Mouse (Mus musculus) cerebellum, postnatal 4 days (tissue): ENCODE measurements around the gene Pard3.

Source experiments
- DNase-seq, 2 experiments: peaks; one replicate each; pipeline ENCODE4 v3.0.0; 2022; ENCODE audit warnings: low spot score in 2 of 2, mixed read lengths in 1 of 2

Pard3 gene

DNA sequence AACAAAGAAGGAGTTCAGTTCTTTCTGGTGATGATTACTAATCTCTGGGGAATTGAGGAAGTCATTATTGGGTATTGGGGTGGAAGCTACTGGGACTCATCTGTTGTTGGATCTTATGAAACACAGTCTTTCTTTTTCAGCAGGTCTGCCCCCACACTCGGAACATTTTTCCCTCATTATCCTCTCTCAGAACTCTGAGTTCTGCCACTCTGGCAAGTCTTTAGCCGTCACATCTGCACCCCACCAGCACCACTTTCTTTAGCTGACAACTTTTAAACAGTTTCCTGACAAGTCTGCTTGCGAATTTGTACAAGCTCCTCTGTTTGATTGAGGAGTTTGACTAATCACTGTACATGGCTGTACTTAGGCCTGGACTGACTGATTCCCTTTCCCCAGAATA, 118.4 kb downstream of the Pard3 start:
- DNase-seq, result no peak

DNA sequence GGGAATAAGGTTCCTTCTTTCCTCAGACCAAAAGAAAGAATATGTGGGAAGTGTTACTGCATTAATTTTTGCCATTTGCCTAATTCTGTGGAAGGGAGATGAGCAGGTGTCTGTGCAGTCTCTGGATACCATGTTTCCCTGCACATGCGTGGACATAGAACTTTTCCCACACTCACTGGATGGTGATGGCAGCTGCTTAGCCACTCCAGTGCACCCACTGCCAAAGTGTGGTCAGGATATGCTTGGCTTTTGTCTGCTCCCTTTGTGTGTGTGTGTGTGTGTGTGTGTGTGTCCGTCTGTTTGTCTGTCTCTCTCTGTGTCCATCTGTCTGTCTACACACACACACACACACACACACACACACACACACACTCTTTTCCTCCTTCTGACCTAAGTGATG, 119.8 kb downstream of the Pard3 start:
- no peak for DNase-seq

DNA sequence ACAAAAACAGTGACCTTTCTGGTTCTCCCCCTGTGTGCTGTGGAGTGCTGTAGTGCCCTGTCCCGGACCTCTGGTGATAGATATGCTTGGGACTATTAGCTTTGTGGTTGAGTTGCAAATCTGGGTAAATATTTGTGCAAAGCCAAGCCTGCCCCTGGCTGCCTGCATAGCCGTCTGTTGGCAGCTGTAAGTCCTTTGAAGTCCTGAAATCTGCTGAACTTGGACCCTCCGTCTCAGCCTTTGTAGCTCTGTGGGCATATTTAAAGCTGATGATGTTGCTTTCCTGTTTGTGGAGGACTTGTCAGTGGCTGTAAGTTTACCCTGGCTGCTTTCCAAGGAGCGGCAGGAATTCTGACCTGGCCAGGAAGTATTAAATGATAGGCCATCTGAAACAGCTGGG, 120.3 kb downstream of the Pard3 start:
- DNase-seq, result no peak

DNA sequence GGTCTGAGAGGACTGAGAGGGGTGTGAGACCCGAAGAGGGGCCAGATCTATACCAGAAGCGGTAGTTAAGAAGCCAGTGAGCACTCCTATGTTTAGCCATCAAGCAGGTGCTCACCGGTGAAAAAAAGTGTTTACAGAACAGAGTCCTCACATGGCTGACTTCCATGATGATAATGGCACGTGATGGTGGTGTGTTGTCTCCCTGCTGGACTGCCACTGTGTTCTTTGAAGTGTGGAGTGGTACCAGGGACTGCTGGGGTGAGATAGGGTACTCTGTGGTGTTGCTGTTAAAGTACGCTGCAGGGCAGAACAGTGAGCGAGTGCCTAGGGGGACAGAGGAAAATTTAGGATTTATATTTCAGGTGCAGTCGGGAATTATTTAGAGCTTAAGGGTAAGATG, 122.2 kb downstream of the Pard3 start:
- DNase-seq, result no peak

DNA sequence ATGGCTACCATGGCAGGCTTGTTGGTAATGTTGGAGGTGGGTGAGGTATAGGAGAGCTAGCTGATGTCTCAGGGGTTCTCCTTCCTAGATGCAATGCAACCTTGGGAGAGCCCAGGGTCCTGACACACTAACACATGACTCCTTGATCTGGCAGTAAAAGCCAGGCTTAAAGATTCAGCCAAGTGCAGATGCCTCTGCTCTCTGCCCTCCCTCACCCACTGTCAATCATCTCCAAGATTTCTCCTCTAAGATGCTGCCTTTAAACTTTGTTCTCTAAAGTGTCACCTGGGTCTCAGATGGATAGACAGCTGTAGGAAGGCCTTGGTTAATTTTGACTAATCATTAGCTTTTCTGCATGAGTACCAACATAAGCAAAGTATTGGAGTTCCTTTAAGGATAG, 125.0 kb downstream of the Pard3 start:
- no peak for DNase-seq

DNA sequence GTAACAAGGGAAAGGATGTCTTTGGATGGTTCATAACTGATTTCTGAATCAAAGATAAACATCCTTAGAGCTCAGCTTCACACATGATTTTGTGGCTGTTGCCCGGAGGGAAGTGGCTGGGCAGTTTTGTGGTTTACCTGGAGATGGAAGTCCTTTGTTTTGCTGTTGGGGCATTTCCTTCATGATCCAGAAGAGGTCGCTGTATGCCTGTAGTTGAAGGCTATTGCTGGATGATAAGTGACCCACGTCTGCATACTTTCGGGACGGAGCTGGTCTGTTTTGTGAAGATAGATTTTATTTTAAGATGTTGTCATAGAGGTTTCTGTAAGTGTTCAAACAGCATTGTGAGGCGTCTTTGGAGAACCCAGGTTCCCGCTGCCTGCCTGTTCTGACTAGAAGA, 126.7 kb downstream of the Pard3 start:
- peak; percentile 38 to 71 for DNase-seq

DNA sequence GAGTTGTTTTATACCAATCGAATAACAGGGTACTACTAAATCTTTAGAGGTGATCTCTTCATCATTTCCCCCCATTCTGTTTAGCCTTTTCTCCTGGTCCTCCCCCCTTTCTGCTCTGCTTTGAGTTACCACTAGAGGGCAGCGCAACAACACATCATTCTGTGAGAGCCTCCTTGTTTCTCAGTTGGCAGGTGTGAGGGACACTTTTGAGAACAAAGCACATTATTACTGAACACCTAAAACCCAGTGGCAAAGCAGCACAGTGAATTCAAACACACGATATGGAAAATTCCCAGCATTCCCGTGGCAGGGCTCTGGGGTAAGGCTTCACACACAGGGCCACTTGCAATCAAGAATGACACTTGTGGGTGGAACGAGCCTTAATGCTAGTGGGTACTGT, 127.7 kb downstream of the Pard3 start:
- DNase-seq, result peak in 1 of 2 experiments; percentile 57

DNA sequence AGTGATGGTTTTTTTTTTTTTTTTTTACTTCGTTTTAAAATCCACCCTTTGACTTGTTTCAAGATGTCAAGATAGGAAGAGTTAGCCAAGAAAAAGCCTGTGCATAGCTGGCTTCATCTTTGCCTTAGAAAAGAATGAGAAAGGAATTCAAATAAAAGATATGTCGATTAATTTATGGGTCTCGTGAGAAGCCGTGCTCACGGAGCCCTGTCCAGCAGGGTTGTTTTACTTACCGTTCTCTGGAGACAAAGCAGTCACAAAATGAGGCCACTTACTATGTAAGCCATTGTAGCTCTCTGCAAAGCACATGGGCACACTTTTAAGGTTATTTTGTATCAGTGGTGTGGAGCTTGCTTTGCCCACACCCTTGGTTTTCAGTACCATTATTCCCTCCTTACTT, 128.1 kb downstream of the Pard3 start:
- DNase-seq, result no peak

DNA sequence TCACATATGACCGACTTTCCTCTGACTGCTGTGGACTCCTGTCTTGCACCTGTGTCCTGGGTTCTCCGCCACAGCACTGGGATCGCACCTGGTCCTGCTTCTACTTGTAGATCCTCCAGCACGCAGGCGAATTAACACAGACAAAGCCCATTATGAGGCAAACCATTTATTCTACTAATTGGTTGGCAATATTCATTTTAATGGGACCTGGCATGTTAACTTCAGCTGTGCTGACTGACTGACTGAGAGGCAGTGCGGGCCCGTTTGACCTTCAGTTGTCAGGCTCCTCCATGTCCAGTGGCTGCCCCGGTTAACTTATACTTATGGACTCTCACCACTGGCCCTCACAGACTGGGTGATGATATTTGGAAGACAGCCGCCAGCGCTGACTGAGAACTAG, 128.6 kb downstream of the Pard3 start:
- no peak for DNase-seq

DNA sequence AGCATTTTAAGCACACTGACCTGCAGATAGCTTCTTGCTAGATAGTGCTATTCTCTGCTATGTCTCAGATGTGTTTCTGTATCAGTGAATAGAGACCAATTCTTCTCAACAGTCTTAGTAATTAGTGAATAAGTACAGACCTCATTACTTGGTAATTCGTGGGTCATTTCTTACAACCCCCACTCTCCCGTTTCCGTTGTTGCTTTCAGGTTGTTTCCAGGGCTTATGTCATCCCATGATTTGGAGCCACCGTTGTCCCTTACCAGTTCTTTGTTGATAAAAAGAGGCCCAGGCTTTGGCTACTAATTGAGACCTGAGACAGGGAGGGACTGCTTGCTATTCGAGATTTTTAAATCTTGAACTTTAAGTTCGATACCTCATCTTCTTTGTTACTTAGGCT, 129.7 kb downstream of the Pard3 start:
- no peak for DNase-seq

DNA sequence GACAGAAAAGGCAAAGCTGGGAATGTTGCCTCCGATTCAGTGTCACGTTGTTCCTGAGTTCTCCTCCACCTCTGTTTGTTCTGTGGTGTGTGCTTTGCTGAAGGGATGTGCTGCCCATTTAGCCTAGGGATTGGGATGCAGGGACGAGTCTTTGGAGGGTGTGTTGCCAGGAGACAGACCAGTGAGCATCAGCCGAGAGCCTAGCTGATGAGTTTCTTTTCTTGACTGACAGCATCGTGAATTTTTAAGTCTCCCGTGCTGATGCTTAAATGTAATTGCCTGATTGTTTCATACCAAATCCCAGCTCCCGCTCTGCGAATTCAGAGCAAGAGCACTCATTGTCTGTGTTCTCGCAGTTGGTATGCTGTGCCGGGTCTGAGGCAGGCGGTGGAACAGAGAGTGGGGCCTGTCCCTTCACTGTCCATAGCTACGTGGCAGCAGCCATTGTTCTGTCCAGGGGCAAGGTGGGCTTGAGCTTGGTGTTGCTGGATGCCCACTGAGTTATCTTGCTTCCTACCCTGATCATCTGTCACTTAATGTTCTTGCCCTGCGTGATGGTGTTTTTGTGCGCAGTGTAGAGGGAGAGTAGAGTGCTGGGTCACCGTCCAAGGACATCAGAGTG, 131.2 kb downstream of the Pard3 start:
- DNase-seq, result no peak

DNA sequence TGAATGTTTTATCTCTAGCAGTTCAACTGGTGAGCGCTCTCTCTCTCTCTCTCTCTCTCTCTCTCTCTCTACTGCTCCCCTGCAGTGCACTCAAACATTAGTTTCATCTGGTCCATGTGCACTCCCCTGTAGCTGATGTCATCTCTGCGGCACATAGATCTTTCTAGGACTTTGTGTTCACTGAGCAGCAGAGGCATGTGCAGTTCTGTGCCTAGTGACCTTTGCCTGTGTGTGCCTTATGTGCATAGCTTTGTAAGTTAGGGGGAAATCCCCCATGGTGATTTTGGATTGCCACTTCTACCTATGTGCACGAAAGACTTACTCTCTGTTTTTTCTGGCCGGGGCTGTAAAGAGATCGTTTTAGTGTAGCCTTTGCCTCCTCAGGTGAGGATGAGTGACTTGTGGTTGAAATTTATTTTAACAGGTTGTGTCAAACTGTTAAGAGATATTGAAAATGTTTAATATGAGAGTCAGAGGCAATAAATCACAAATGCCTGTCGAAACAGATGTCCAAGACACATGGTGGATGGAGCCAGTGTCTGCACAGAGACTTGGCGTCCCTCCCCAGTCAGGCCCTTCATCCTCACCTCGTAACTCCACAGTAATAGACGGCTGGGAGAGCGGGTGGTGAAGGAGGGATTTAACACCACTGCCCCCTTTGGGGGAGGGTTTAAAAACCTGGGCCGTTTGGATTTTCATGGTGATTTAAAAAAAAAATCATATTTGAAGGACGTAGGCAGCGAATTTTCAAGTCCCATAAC, 133.0 kb downstream of the Pard3 start:
- no peak for DNase-seq

DNA sequence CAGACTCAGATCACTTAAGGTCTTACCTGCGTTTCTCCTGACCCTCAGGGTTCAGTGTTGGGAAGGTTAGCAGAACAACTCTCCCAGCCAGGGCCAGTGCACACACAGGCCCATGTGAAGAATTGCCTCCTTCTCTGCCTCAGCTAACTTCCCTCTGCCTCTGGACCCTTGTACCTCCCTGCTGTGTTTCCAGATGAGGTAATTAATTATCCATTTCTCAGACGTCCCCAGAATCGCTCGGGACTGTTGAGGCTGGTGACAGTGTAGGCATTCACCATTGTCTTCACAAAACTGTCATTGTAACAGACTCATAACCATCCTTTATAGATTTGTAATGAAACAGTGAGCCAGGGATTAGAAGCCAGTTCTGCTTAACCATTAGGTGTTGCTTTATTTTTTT, 143.8 kb downstream of the Pard3 start:
- DNase-seq, result no peak

DNA sequence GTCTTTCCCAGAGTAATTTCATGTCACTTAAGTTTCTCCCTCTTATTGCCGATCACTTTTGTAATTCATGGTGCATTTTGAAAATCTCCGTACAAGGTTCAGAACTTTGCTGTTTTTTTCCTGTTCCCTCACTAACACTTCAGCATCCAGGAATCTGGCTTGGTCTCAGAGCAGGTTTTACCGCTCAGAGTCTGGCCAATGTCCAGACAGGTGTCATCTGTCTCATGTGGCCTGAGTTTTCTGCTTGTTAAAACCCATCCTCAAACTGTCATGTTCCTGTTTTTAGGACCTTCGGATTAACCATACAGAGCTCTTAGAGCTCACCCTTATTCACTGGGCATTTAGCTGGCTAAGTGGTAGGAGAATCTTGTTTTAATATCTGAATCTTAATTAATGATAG, 146.9 kb downstream of the Pard3 start:
- DNase-seq, result no peak

DNA sequence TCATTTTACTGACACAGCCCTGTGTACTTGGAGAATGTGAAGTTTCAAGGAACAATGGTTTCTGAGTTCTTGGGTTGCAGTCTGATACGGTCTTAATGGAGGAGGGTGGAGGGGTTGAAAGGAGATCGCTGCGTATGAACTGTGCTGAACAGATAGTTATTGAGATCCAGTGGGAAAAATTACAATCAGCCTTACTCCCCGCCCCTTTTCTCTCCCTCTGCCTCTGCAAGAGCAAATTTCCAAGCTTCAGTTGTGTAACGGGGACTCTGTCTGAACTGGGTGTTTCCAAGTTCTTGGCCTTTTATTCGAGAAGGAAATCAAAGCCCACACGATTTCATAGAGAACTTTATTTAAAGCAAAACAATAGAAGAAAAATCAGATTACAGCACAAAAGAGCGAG, 150.6 kb downstream of the Pard3 start:
- no peak for DNase-seq

DNA sequence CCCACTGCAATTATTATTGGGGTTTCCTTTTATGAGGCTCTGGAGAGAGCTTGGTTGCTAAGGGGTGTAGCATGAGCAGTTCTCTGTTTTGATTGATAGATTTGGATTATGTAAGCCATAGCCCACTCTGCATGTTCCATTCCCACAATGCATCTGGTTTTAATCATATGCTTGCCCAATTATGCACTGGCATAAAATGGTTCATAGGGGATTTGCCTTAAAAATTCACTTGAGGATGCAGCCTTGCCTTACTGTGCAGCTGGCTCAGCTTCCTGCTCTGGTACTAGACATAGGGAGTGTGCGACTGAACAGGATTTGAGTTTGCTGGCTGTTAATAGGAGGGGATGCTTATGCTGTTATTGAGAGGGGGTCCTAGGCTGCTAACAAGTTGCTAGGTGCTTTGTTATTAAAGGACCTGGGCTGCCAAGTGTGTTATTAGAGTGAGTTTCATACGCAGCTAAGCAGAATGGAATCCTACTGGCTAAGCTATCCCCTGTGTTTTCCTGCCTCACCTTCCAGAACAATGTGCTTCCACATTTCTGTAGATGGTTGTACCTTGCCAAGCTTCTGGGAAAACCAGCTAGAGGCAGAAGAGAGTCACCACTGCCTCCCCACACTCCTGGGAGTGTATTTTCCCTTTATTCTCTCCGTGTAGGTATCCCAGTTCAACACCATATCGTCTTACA, 151.2 kb downstream of the Pard3 start:
- DNase-seq, result no peak

DNA sequence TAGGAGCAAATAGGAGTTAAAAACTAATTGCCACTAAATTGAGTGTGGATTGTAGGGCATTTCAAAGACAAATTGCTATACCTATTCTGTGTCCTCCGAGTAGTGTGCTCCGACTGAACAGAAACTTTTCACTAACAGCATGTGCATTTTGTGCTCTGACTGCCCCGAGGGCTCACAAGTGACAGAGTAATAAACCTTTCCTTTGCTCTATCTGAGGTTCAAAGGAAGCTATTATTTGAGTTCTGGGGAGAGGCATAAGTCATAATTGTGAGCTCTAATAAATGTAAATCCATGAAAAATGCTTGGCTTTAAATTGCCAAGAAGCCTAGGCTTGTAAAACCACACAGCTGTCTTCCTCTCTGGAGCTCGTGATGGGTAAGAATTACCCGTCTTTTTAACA, 156.5 kb downstream of the Pard3 start:
- no peak for DNase-seq

DNA sequence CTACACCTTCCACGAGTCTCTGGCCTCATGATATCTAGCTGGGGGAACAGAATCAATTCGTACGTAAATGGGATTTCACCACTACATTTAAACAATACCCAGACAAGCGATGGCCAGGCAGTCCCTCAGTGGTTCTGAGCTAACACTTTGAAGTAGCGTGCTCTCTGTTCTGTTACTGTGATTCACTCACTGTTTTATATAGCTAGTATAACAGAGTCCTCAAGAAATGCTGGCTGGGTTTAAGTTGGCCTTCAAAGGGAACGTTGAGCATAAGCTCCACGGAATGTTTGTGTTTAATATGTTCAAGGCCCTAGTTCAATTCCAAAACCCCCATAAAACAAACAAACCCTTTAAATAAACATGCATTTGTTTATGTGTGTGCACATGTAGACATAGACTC, 156.9 kb downstream of the Pard3 start:
- DNase-seq, result no peak

DNA sequence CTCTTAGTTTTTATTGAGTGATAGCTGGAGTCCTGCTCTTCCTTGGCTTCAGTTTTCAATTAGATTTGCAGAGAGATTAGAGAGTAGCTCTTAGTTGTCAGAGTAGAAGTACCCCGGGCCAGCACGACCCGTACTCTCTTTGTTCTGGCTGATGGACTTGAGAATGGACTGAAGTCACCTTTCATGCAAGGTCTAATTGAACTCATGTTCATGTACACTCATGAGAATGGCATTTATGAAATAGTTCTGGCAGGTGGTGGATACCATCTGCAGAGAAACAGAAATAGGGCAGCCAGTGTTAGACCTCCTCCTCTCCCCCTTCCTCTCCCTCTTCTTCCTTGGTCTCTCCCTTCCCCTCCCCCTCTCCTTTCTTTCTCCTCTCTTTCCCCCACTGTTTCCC, 158.7 kb downstream of the Pard3 start:
- DNase-seq, result no peak

DNA sequence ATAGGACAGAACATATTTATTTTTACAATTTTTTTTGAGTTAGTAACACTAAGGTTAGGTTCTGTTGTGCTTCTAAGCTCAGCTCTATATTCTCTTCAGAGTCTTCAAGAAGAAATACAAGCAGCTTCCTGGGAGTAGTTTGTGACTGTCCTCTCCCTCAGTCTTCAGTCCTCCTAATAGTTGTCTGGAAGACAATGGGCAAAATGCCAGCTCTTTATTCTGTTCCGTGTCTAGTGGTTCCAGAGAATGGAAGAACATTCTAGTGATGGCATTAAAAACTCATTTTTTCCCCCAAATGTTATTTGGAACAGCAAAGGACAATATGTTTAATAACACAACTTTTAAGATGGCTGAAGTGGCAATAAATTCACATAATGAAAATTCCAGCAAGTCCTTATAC, 163.3 kb downstream of the Pard3 start:
- DNase-seq, result no peak

DNA sequence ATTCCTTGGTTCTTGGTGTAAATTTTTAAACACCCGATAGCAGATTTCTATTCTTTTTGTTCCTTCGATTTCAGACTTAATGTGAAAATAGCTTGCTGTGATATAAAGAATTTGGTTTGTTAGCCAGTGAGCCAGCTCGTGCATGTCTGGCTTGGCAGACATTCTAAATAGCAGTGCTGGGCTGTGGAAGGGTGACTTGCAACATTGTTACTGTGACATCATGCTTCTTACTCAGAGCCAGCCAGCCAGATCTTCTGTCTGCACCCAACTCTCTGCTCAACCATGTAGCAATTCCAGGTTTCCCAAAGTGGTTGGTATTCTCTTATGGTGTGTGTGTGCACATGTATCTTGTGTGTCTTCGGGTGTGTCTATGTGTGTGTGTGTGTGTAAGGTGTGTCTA, 163.7 kb downstream of the Pard3 start:
- no peak for DNase-seq

DNA sequence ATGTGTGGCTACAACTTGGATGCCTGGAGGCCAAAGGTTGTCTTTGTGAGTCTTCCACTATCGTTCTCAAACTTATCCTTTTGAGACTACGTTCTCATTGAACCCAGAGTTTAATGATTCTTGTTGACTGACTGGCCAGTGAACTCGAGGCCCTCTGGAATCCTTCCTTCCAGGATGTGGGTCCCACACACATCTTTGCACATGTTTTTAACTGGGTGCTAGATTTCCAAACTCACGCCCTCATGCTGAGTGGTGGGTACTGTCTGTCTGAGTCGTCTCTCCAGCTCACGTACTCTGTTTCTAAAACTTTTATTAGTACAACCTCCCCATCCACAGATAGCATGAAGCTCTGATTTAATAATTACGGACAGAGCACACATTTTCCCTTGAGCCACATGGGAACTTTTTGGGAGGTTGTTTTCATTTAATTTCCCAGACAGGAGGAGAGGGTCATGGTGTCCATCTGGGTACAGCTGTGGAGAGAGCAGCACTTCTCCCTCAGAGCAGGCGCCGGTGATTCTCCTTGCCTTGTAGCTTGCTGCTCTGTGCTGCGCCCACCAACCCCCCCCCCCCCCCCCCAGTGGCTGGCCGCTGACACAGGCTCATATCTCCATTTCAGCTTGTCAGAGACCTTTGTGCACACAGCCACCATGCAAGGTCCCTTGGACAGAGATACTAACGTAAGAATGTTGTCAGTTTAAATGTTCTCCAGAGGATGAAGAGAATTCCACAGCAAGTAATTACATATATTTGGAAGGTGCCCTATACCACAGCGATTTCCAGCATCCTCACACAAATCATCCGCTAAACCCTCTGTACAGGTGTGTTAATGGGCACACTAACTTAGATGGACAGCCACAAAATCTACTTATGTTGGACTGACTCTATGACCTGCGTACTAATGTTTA, 165.9 kb downstream of the Pard3 start:
- DNase-seq, result no peak
